Mouse (Mus musculus): ENCODE measurements around the gene Mfsd7a. TPM values are rescaled to one million over a fixed set of nuclear protein-coding genes. Genes with fewer than 3 reads are reported as not detected.

Mfsd7a gene
- polyA plus RNA-seq, 1 experiment, result 0.17 TPM

DNA sequence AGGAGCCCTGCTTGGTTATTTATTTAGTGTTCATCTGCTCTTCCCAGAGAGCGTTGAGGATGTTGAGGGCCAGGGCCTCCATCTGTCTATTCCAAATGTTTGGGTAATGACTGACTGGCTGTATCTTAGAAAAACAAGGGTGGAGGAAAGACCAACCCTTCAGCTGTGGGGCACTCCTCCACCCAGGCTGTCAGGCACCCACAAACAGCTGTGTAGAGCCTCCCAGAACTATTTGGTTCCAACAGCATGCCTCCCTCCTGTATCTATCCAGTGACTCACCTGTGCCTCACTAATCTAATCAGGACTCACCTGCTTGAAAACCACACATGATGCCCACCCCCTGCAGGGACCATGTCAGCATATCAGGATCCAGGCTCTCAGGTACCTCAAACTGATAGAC, 3.7 kb upstream of the Mfsd7a start:
- H3K4me3 ChIP-seq (ENCODE audit: control insufficient read depth, low read depth, low read length), result no peak overlapping the region
- H3K36me3 ChIP-seq (ENCODE audit: control insufficient read depth, insufficient read depth, low read length), result no peaks in the 10 kb centered on the region

DNA sequence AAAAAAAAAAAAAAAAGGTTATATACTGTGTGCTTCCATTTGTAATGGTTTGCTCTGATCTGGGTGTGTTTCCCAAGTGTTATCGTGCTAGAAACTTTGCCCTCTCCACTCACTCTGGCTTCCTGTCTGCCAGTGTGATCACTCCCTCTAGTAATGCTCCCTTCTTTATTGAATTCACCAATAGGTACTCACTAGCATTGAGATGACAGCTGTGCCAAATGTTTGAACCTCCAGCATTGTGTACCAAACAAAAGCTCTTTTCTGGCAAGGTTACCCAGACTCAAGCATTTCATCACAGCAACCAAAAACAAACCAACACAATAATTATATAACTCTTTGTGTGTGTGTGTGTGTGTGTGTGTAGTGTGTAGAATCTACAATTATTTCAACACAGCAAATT, 2.9 kb upstream of the Mfsd7a start:
- Histone ChIP-seq H3K4me3 (ENCODE audit: control insufficient read depth, low read depth, low read length) (no peak overlapping the region), H3K36me3 (ENCODE audit: control insufficient read depth, insufficient read depth, low read length) (no peaks in the 10 kb centered on the region), H3K27me3 (ENCODE audit: control insufficient read depth, insufficient read depth, low read length) (no peaks in the 10 kb centered on the region), H3K27ac (ENCODE audit: control insufficient read depth, insufficient read depth, low read depth, low read length) (no peak overlapping the region), H3K4me1 (ENCODE audit: control insufficient read depth, insufficient read depth, low read length) (peaks cover 2% of the 10 kb centered on the region; the same call in 1 of the 2 replicates)
- no peak for TF ChIP-seq POLR2A (IDR thresholded peaks at IDR 0.05; ENCODE audit: control insufficient read depth, low read depth, low read length)
- TF ChIP-seq CTCF (IDR thresholded peaks at IDR 0.05; ENCODE audit: control insufficient read depth, insufficient read depth, insufficient replicate concordance, low read depth, low read length), result no peak

More for the DNA sequence above, 3.7 kb upstream of the Mfsd7a start:
- TF ChIP-seq CTCF (IDR thresholded peaks at IDR 0.05; ENCODE audit: control insufficient read depth, insufficient read depth, insufficient replicate concordance, low read depth, low read length) (no peak), POLR2A (IDR thresholded peaks at IDR 0.05; ENCODE audit: control insufficient read depth, low read depth, low read length) (no peak)
- no peak overlapping the region for H3K27ac ChIP-seq (ENCODE audit: control insufficient read depth, insufficient read depth, low read depth, low read length)
- no peaks in the 10 kb centered on the region for H3K27me3 ChIP-seq (ENCODE audit: control insufficient read depth, insufficient read depth, low read length)
- H3K4me1 ChIP-seq (ENCODE audit: control insufficient read depth, insufficient read depth, low read length), result peaks cover 2% of the 10 kb centered on the region; the same call in 1 of the 2 replicates

DNA sequence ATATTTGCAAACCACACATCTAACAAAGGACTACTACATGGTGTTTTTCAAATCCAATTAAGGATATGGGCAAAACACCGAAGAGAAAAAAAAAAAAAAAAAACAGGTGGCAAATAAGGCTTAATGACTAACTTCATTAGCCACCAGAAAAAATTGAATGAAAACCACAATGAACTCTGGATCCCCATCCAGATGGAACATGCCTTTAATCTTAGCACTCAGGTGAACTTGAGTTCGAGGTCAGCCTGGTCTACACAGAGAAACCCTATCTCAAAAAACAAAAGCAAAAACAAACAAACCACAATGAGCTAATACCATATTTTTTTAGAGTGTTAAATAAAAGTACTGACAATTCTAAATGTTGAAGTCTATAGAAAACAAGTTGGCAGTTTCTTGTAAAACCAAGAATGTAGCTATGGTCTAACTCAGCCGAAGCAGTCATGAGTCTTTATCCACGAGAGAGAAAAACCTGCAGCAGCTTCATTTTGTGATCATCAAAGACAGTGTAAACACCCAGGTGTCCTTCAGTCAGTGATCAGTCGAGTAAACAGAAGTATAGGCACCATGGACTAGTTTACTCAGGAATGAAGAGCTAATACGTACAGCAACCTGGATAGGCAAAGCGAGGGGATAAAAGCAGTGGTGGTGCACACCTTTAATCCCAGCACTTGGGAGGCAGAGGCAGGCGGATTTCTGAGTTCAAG, 2.3 kb upstream of the Mfsd7a start:
- Histone ChIP-seq H3K4me3 (ENCODE audit: control insufficient read depth, low read depth, low read length) (no peak overlapping the region), H3K27ac (ENCODE audit: control insufficient read depth, insufficient read depth, low read depth, low read length) (no peak overlapping the region)
- TF ChIP-seq POLR2A (IDR thresholded peaks at IDR 0.05; ENCODE audit: control insufficient read depth, low read depth, low read length), result no peak
- TF ChIP-seq CTCF (IDR thresholded peaks at IDR 0.05; ENCODE audit: control insufficient read depth, insufficient read depth, insufficient replicate concordance, low read depth, low read length), result no peak

DNA sequence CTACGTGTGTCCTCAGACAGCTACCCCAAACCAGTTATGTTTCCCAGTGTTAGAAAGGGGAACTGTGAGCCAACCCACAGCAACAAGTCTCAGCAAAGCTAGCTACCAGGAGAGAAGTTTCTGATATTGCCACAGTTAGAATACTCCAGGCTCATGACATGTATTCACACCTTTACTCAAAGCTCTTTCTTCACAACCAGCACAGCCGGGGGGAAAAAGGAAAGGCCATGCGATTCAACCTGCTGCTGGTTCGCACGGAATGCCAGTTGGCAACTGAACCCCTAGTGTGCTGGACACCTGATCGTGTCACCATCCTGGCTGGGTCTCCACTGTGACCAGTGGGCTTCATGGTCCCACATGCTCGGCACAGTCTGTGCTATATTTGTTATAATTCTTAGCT, 834 bp downstream of the Mfsd7a start:
- TF ChIP-seq CTCF (IDR thresholded peaks at IDR 0.05; ENCODE audit: control insufficient read depth, insufficient read depth, insufficient replicate concordance, low read depth, low read length) (no peak), POLR2A (IDR thresholded peaks at IDR 0.05; ENCODE audit: control insufficient read depth, low read depth, low read length) (no peak)
- Histone ChIP-seq H3K4me3 (ENCODE audit: control insufficient read depth, low read depth, low read length) (no peak overlapping the region), H3K27me3 (ENCODE audit: control insufficient read depth, insufficient read depth, low read length) (no peaks in the 10 kb centered on the region)

More for the DNA sequence above, 2.3 kb upstream of the Mfsd7a start:
- H3K36me3 ChIP-seq (ENCODE audit: control insufficient read depth, insufficient read depth, low read length), result no peaks in the 10 kb centered on the region
- H3K4me1 ChIP-seq (ENCODE audit: control insufficient read depth, insufficient read depth, low read length), result peaks cover 2% of the 10 kb centered on the region; the same call in 1 of the 2 replicates
- no peaks in the 10 kb centered on the region for H3K27me3 ChIP-seq (ENCODE audit: control insufficient read depth, insufficient read depth, low read length)

DNA sequence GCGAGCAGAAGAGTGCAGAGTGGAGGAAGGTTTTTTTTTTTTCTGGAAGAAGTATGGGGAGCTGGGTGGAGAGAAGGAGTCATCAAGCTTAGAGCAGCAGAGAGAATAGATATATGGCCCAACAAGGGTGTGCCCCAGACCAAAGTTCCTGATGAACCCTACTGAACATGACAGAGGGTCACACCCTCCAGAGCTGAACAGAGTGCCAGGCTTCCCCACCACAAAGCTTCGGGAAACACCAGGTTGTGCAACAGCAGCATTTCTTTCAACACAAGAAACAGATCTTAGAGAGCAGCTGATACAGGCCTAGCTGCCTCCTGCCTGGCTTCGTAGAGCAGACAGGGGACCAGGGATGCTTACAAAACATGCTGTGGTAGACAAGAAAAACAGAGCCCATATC, 1.7 kb downstream of the Mfsd7a start:
- Histone ChIP-seq H3K36me3 (ENCODE audit: control insufficient read depth, insufficient read depth, low read length) (no peaks in the 10 kb centered on the region), H3K27ac (ENCODE audit: control insufficient read depth, insufficient read depth, low read depth, low read length) (no peak overlapping the region), H3K4me1 (ENCODE audit: control insufficient read depth, insufficient read depth, low read length) (peaks cover 2% of the 10 kb centered on the region; the same call in 1 of the 2 replicates), H3K27me3 (ENCODE audit: control insufficient read depth, insufficient read depth, low read length) (no peaks in the 10 kb centered on the region), H3K4me3 (ENCODE audit: control insufficient read depth, low read depth, low read length) (no peak overlapping the region)
- no peak for TF ChIP-seq POLR2A (IDR thresholded peaks at IDR 0.05; ENCODE audit: control insufficient read depth, low read depth, low read length)
- no peak for TF ChIP-seq CTCF (IDR thresholded peaks at IDR 0.05; ENCODE audit: control insufficient read depth, insufficient read depth, insufficient replicate concordance, low read depth, low read length)

More for the DNA sequence above, 834 bp downstream of the Mfsd7a start:
- H3K4me1 ChIP-seq (ENCODE audit: control insufficient read depth, insufficient read depth, low read length), result peaks cover 2% of the 10 kb centered on the region; the same call in 1 of the 2 replicates
- H3K36me3 ChIP-seq (ENCODE audit: control insufficient read depth, insufficient read depth, low read length), result no peaks in the 10 kb centered on the region
- no peak overlapping the region for H3K27ac ChIP-seq (ENCODE audit: control insufficient read depth, insufficient read depth, low read depth, low read length)

- H3K36me3 ChIP-seq (ENCODE audit: control insufficient read depth, insufficient read depth, low read length), result no peaks in the 10 kb centered on the region; the same call in 1 of the 2 replicates
- TF ChIP-seq POLR2A (IDR thresholded peaks at IDR 0.05; ENCODE audit: control insufficient read depth, low read depth, low read length) (no peak), CTCF (IDR thresholded peaks at IDR 0.05; ENCODE audit: control insufficient read depth, insufficient read depth, insufficient replicate concordance, low read depth, low read length) (no peak)
- no peak overlapping the region for H3K27ac ChIP-seq (ENCODE audit: control insufficient read depth, insufficient read depth, low read depth, low read length)
- H3K4me1 ChIP-seq (ENCODE audit: control insufficient read depth, insufficient read depth, low read length), result peaks cover 7% of the 10 kb centered on the region
- H3K27me3 ChIP-seq (ENCODE audit: control insufficient read depth, insufficient read depth, low read length), result no peaks in the 10 kb centered on the region
- no peak overlapping the region for H3K4me3 ChIP-seq (ENCODE audit: control insufficient read depth, low read depth, low read length)
Observed at GRCm38 (mm10) chr5:108436101-108436500, 12.6 kb downstream of the Mfsd7a start.

GRCm38 (mm10) chr5:108433804-108434587, 14.7 kb downstream of the Mfsd7a start, which contains the start of gene Atp5k:
Atp5k (minus strand) TSS chr5:108434448.
- Histone ChIP-seq H3K4me1 (ENCODE audit: control insufficient read depth, insufficient read depth, low read length) (peaks cover 7% of the 10 kb centered on the region), H3K36me3 (ENCODE audit: control insufficient read depth, insufficient read depth, low read length) (no peaks in the 10 kb centered on the region; the same call in 1 of the 2 replicates), H3K27ac (ENCODE audit: control insufficient read depth, insufficient read depth, low read depth, low read length) (peak within 1 kb of the TSS; percentile 57), H3K27me3 (ENCODE audit: control insufficient read depth, insufficient read depth, low read length) (no peaks in the 10 kb centered on the region), H3K4me3 (ENCODE audit: control insufficient read depth, low read depth, low read length) (peak within 1 kb of the TSS; percentile 99)
- TF ChIP-seq POLR2A (IDR thresholded peaks at IDR 0.05; ENCODE audit: control insufficient read depth, low read depth, low read length), result peak; percentile 82
- peak; percentile 78; the same call in 1 of the 2 replicates for TF ChIP-seq CTCF (IDR thresholded peaks at IDR 0.05; ENCODE audit: control insufficient read depth, insufficient read depth, insufficient replicate concordance, low read depth, low read length)
